Mouse (Mus musculus): ENCODE data around the gene Rab3il1.

GRCm38 (mm10) chr19:10013913-10014312 lies 12.4 kb downstream of the Rab3il1 start:
- no peak for TF ChIP-seq CTCF (IDR thresholded peaks at IDR 0.05; ENCODE audit: insufficient read depth, low read length)
- TF ChIP-seq POLR2A (IDR thresholded peaks at IDR 0.05; ENCODE audit: borderline replicate concordance, extremely low read depth, low read depth, low read length) = no peak
